Mouse (Mus musculus) hindbrain, embryonic 10.5 days (tissue): ENCODE data around the gene Fbxo42. TPM values are rescaled to one million over a fixed set of nuclear protein-coding genes. Genes with fewer than 3 reads are reported as not detected.
A peak's percentile ranks its signal among the peaks of the same experiment; 100 is the strongest.

Experiments
- DNase-seq: peaks from one replicate; pipeline ENCODE4 v3.0.0-alpha.2; 2017; ENCODE audit warnings: low spot score
- H3K27ac ChIP-seq: fragments of 300-500 bp; sonication (generic); 2 replicates; pipeline ENCODE4 v1.5.1; 2016; ENCODE audit warnings: mild to moderate bottlenecking, moderate library complexity
- H3K27me3 ChIP-seq: fragments of 300-500 bp; sonication (generic); 2 replicates; pipeline ENCODE4 v1.6.1; 2016; ENCODE audit warnings: mild to moderate bottlenecking; ENCODE audit not compliant: poor library complexity, insufficient read depth, severe bottlenecking
- H3K36me3 ChIP-seq: fragments of 300-500 bp; sonication (generic); 2 replicates; pipeline ENCODE4 v1.6.1; 2016; ENCODE audit warnings: mild to moderate bottlenecking, moderate library complexity
- H3K4me1 ChIP-seq: fragments of 300-500 bp; sonication (generic); replicated peaks from 2 replicates; pipeline ENCODE4 v1.6.1; 2016; ENCODE audit warnings: mild to moderate bottlenecking
- H3K4me3 ChIP-seq: fragments of 300-500 bp; sonication (generic); 2 replicates; pipeline ENCODE4 v1.5.1; 2016; ENCODE audit warnings: mild to moderate bottlenecking, moderate library complexity
- H3K9me3 ChIP-seq: fragments of 300-500 bp; sonication (generic); 2 replicates; pipeline ENCODE4 v1.6.1; 2016; ENCODE audit warnings: mild to moderate bottlenecking, moderate library complexity
- WGBS: fragments of 180-500 bp; shearing (Covaris S2); methylation state at CpG from one replicate; pipeline ENCODE4 v1.1.7; 2016; 5-methylcytosine and 5-hydroxymethylcytosine counted together
- polyA plus RNA-seq: library from polyadenylated mRNA; unstranded; fragments of >200 nt; fragmentation: Nextera tagmentation; extraction: Ambion mirVana; gene quantifications from 2 replicates; pipeline ENCODE4 v1.2.1, GENCODE M21; 2016

Gene Fbxo42
- polyA plus RNA-seq, 1 experiment from 2014 or later = 24.5 TPM

GRCm38 (mm10) chr4:141186923-141187836 is 39.5 kb downstream of the Fbxo42 start:
- H3K27ac ChIP-seq = no peak overlapping the region; the same call in 1 of the 2 replicates
- DNase-seq = no peak
- H3K4me3 ChIP-seq = no peak overlapping the region
- no peaks in the 10 kb centered on the region for H3K9me3 ChIP-seq
- WGBS = 72% methylated on average over 9 of the region's 9 CpGs
- peaks cover 24% of the 10 kb centered on the region for H3K4me1 ChIP-seq
- peaks cover 57% of the 10 kb centered on the region for H3K36me3 ChIP-seq
- no peaks in the 10 kb centered on the region for H3K27me3 ChIP-seq

GRCm38 (mm10) chr4:141191294-141191693 is 43.6 kb downstream of the Fbxo42 start:
- H3K9me3 ChIP-seq = no peaks in the 10 kb centered on the region
- H3K27me3 ChIP-seq = no peaks in the 10 kb centered on the region
- H3K4me1 ChIP-seq = peaks cover 14% of the 10 kb centered on the region
- H3K4me3 ChIP-seq = no peak overlapping the region
- WGBS = 95% methylated on average over 7 of the region's 7 CpGs
- no peak for DNase-seq
- H3K27ac ChIP-seq = no peak overlapping the region
- peaks cover 71% of the 10 kb centered on the region for H3K36me3 ChIP-seq

- Histone ChIP-seq H3K4me3 (no peak overlapping the region), H3K9me3 (peaks cover 3% of the 10 kb centered on the region; the same call in 1 of the 2 replicates), H3K36me3 (peaks cover 97% of the 10 kb centered on the region), H3K27ac (no peak overlapping the region), H3K4me1 (no peaks in the 10 kb centered on the region), H3K27me3 (no peaks in the 10 kb centered on the region)
- 90% methylated on average over 6 of the region's 6 CpGs for WGBS
- DNase-seq = no peak
Measured at GRCm38 (mm10) chr4:141194553-141194952, 46.8 kb downstream of the Fbxo42 start.

GRCm38 (mm10) chr4:141196981-141197685 is 49.4 kb downstream of the Fbxo42 start:
- DNase-seq = no peak
- H3K4me3 ChIP-seq = no peak overlapping the region
- no peaks in the 10 kb centered on the region for H3K27me3 ChIP-seq
- no peaks in the 10 kb centered on the region for H3K4me1 ChIP-seq
- 96% methylated on average over 13 of the region's 13 CpGs for WGBS
- no peak overlapping the region for H3K27ac ChIP-seq
- peaks cover 3% of the 10 kb centered on the region; the same call in 1 of the 2 replicates for H3K9me3 ChIP-seq
- peaks cover 98% of the 10 kb centered on the region for H3K36me3 ChIP-seq

- Histone ChIP-seq H3K27me3 (no peaks in the 10 kb centered on the region), H3K4me3 (no peak overlapping the region), H3K4me1 (no peaks in the 10 kb centered on the region), H3K27ac (no peak overlapping the region), H3K36me3 (peaks cover 98% of the 10 kb centered on the region), H3K9me3 (peaks cover 3% of the 10 kb centered on the region; the same call in 1 of the 2 replicates)
- whole genome bisulfite sequencing = 98% methylated on average over 13 of the region's 13 CpGs
- DNase-seq = no peak
Measured at GRCm38 (mm10) chr4:141197686-141198035, 49.9 kb downstream of the Fbxo42 start.

- H3K9me3 ChIP-seq = peaks cover 3% of the 10 kb centered on the region; the same call in 1 of the 2 replicates
- no peak overlapping the region for H3K27ac ChIP-seq
- H3K4me3 ChIP-seq = no peak overlapping the region
- no peaks in the 10 kb centered on the region for H3K27me3 ChIP-seq
- 81% methylated on average over 11 of the region's 11 CpGs for WGBS
- no peak for DNase-seq
- H3K4me1 ChIP-seq = no peaks in the 10 kb centered on the region
- peaks cover 94% of the 10 kb centered on the region for H3K36me3 ChIP-seq
Measured at GRCm38 (mm10) chr4:141200906-141201305, 53.2 kb downstream of the Fbxo42 start.

- Histone ChIP-seq H3K4me3 (no peak overlapping the region), H3K27ac (no peak overlapping the region), H3K9me3 (peaks cover 4% of the 10 kb centered on the region; the same call in 1 of the 2 replicates), H3K27me3 (no peaks in the 10 kb centered on the region), H3K36me3 (peaks cover 89% of the 10 kb centered on the region), H3K4me1 (no peaks in the 10 kb centered on the region)
- WGBS = 93% methylated on average over 6 of the region's 6 CpGs
- no peak for DNase-seq
Measured at GRCm38 (mm10) chr4:141202192-141202591, 54.5 kb downstream of the Fbxo42 start.

- 72% methylated on average over 4 of the region's 4 CpGs for WGBS
- DNase-seq = no peak
Measured at GRCm38 (mm10) chr4:141204580-141205061, 56.9 kb downstream of the Fbxo42 start.

GRCm38 (mm10) chr4:141207081-141207480 is 59.4 kb downstream of the Fbxo42 start:
- 94% methylated on average over 5 of the region's 5 CpGs for WGBS
- 0 out of 2 replicates have a peak, but pooled peaks cover 8% of the 10 kb centered on the region for H3K9me3 ChIP-seq
- H3K4me1 ChIP-seq = peaks cover 4% of the 10 kb centered on the region; the same call in 1 of the 2 replicates
- H3K36me3 ChIP-seq = peaks cover 42% of the 10 kb centered on the region
- H3K27ac ChIP-seq = no peak overlapping the region
- DNase-seq = no peak
- H3K27me3 ChIP-seq = no peaks in the 10 kb centered on the region
- no peak overlapping the region for H3K4me3 ChIP-seq

More at GRCm38 (mm10) chr4:141204580-141205061, 56.9 kb downstream of the Fbxo42 start:
- no peak overlapping the region for H3K4me3 ChIP-seq
- H3K27me3 ChIP-seq = no peaks in the 10 kb centered on the region
- no peaks in the 10 kb centered on the region for H3K4me1 ChIP-seq
- 0 out of 2 replicates have a peak, but pooled peaks cover 4% of the 10 kb centered on the region for H3K9me3 ChIP-seq
- H3K27ac ChIP-seq = no peak overlapping the region
- peaks cover 67% of the 10 kb centered on the region for H3K36me3 ChIP-seq

GRCm38 (mm10) chr4:141210524-141211219 is 63.0 kb downstream of the Fbxo42 start:
- WGBS = 71% methylated on average over 14 of the region's 14 CpGs

GRCm38 (mm10) chr4:141211646-141212045 is 63.9 kb downstream of the Fbxo42 start:
- 0 out of 2 replicates have a peak, but pooled peaks cover 8% of the 10 kb centered on the region for H3K9me3 ChIP-seq
- H3K36me3 ChIP-seq = peaks cover 8% of the 10 kb centered on the region
- WGBS = 94% methylated on average over 4 of the region's 4 CpGs
- peaks cover 24% of the 10 kb centered on the region for H3K4me1 ChIP-seq
- no peaks in the 10 kb centered on the region for H3K27me3 ChIP-seq
- no peak overlapping the region for H3K27ac ChIP-seq
- H3K4me3 ChIP-seq = no peak overlapping the region
- DNase-seq = no peak

More at GRCm38 (mm10) chr4:141210524-141211219, 63.0 kb downstream of the Fbxo42 start:
- Histone ChIP-seq H3K9me3 (0 out of 2 replicates have a peak, but pooled peaks cover 8% of the 10 kb centered on the region), H3K4me3 (peak overlapping the region; percentile 36), H3K27me3 (no peaks in the 10 kb centered on the region), H3K4me1 (peaks cover 24% of the 10 kb centered on the region), H3K27ac (peak overlapping the region; percentile 63), H3K36me3 (peaks cover 10% of the 10 kb centered on the region)
- DNase-seq = no peak

GRCm38 (mm10) chr4:141212892-141213291 is 65.2 kb downstream of the Fbxo42 start:
- Histone ChIP-seq H3K27me3 (no peaks in the 10 kb centered on the region), H3K4me1 (peaks cover 24% of the 10 kb centered on the region), H3K9me3 (0 out of 2 replicates have a peak, but pooled peaks cover 4% of the 10 kb centered on the region), H3K36me3 (peaks cover 3% of the 10 kb centered on the region; the same call in 1 of the 2 replicates), H3K27ac (peak overlapping the region; percentile 86), H3K4me3 (0 out of 2 replicates have a peak overlapping the region, but pooled peaks have one; percentile 56)
- 82% methylated on average over 9 of the region's 9 CpGs for WGBS
- DNase-seq = no peak
